10 mouse cellular contexts compared by ENCODE assay signal in genomic region chr11:75136666-75137398, GRCm38 (mm10). TPM values are rescaled to one million over a fixed set of nuclear protein-coding genes. Genes with fewer than 3 reads are reported as not detected.
DNase-seq lines count a peak whose midpoint lies in the region; ATAC-seq lines count a peak whose summit lies in the region.
"Had no signal": no experiment of that assay in that cellular context is flagged by ENCODE, and none has a peak within 500 bp of the region (broad histone marks: within the 10 kb centered on the region; RNA-seq: fewer than 3 reads in every experiment).

No protein-coding gene starts in this region.

- ATAC-seq in embryonic facial prominence, embryonic 14.5 days (ENCODE audit: low read depth), result no peak
- no peak for ATAC-seq in neural tube, embryonic 15.5 days (ENCODE audit: low FRiP score)
- ATAC-seq: Patski had no signal

- no peak overlapping the region for H3K9ac ChIP-seq in embryonic facial prominence, embryonic 14.5 days (ENCODE audit: low read depth, low read length)
- no peak overlapping the region for H3K9ac ChIP-seq in neural tube, embryonic 15.5 days (replicated peaks)
- H3K9ac ChIP-seq: limb, embryonic 15.5 days had no signal

- peaks cover 57% of the 10 kb centered on the region for H3K4me1 ChIP-seq in embryonic facial prominence, embryonic 14.5 days (ENCODE audit: control insufficient read depth, insufficient read depth, low read length)
- peaks cover 54% of the 10 kb centered on the region for H3K4me1 ChIP-seq in neural tube, embryonic 15.5 days

- no peaks in the 10 kb centered on the region for H3K27me3 ChIP-seq in embryonic facial prominence, embryonic 14.5 days (replicated peaks; ENCODE audit: control insufficient read depth, insufficient read depth, low read length)
- no peaks in the 10 kb centered on the region for H3K27me3 ChIP-seq in neural tube, embryonic 15.5 days (replicated peaks)
- H3K27me3 ChIP-seq: limb, embryonic 15.5 days; Patski had no signal

- WGBS in embryonic facial prominence, embryonic 14.5 days, result 35% methylated on average over 5 of the region's 5 CpGs
- 55% methylated on average over 5 of the region's 5 CpGs for WGBS in neural tube, embryonic 15.5 days

- H3K4me2 ChIP-seq in embryonic facial prominence, embryonic 14.5 days (ENCODE audit: low read depth, low read length), result no peak overlapping the region
- no peak overlapping the region for H3K4me2 ChIP-seq in neural tube, embryonic 15.5 days
- H3K4me2 ChIP-seq: limb, embryonic 15.5 days had no signal

- DNase-seq in heart, adult 18-20 months, result peak; percentile 44 to 71
- DNase-seq in heart, postnatal 36 days, result no peak
- peak; percentile 50 for DNase-seq in embryonic facial prominence, embryonic 14.5 days (ENCODE audit: low spot score)
- DNase-seq in kidney, postnatal 10 days, result peak; percentile 83
- DNase-seq in mesoderm, embryonic 11.5 days (ENCODE audit: low read depth, low spot score), result peak; percentile 53
- DNase-seq in left cerebral cortex, adult 18-20 months (ENCODE audit: low spot score in 2 of 2), result no peak
- DNase-seq in cerebellum, postnatal 4 days (ENCODE audit: low spot score in 2 of 2), result no peak

- intact Hi-C loops in heart, postnatal 36 days (cut with DNase I), result loop anchor here (2.0 kb wide), 1 partner anchor 20 kb away; no protein-coding TSS in a partner anchor

- no peaks in the 10 kb centered on the region for H3K9me3 ChIP-seq in embryonic facial prominence, embryonic 14.5 days (ENCODE audit: control insufficient read depth, low read length)
- H3K9me3 ChIP-seq in neural tube, embryonic 15.5 days (replicated peaks), result no peaks in the 10 kb centered on the region
- H3K9me3 ChIP-seq: limb, embryonic 15.5 days had no signal

- no peak overlapping the region for H3K4me3 ChIP-seq in embryonic facial prominence, embryonic 14.5 days (ENCODE audit: low read depth, low read length)
- no peak overlapping the region for H3K4me3 ChIP-seq in neural tube, embryonic 15.5 days (replicated peaks)
- H3K4me3 ChIP-seq: limb, embryonic 15.5 days had no signal

- no peaks in the 10 kb centered on the region for H3K36me3 ChIP-seq in embryonic facial prominence, embryonic 14.5 days (ENCODE audit: control insufficient read depth, insufficient read depth, low read length)
- peaks cover 4% of the 10 kb centered on the region; the same call in 1 of the 2 replicates for H3K36me3 ChIP-seq in neural tube, embryonic 15.5 days
- H3K36me3 ChIP-seq: limb, embryonic 15.5 days had no signal

- H3K27ac ChIP-seq in embryonic facial prominence, embryonic 14.5 days (replicated peaks; ENCODE audit: low read depth, low read length), result 0 out of 2 replicates have a peak overlapping the region, but pooled peaks have one; percentile 17
- H3K27ac ChIP-seq in neural tube, embryonic 15.5 days (replicated peaks), result no peak overlapping the region
- H3K27ac ChIP-seq: limb, embryonic 15.5 days had no signal

RNA-seq across cellular contexts. Expression of gene Hic1, which starts 32.5 kb away (rescaled TPM):
- total RNA-seq in heart, adult 18-20 months (2021), result 10 to 100 TPM in 1 of 2 experiments, 1 to 10 TPM in 1; 6.6 to 11.5 TPM
- total RNA-seq in heart, postnatal 36 days (2021), result 10 to 100 TPM; 14.8 to 22.8 TPM
- 13.1 and 17.8 TPM in 2 replicates for polyA plus RNA-seq in embryonic facial prominence, embryonic 14.5 days (2014; fragmentation: Nextera tagmentation; extraction: Ambion mirVana)
- 1 to 10 TPM; 3.8 to 5.0 TPM for total RNA-seq in left cerebral cortex, adult 18-20 months (2021)
- polyA plus RNA-seq in neural tube, embryonic 15.5 days (2015; fragmentation: Nextera tagmentation; extraction: Ambion mirVana), result 5.3 and 10.7 TPM in 2 replicates

RNA-seq across cellular contexts. Expression of gene Ovca2, which starts 41.8 kb away (rescaled TPM):
- 1 to 10 TPM; 5.5 to 7.0 TPM for total RNA-seq in heart, adult 18-20 months (2021)
- total RNA-seq in heart, postnatal 36 days (2021), result 1 to 10 TPM; 5.3 to 7.2 TPM
- polyA plus RNA-seq in embryonic facial prominence, embryonic 14.5 days (2014; fragmentation: Nextera tagmentation; extraction: Ambion mirVana), result 23.1 and 26.5 TPM in 2 replicates
- total RNA-seq in left cerebral cortex, adult 18-20 months (2021), result 10 to 100 TPM in 1 of 2 experiments, 1 to 10 TPM in 1; 9.2 to 12.0 TPM
- 12.6 and 15.4 TPM in 2 replicates for polyA plus RNA-seq in neural tube, embryonic 15.5 days (2015; fragmentation: Nextera tagmentation; extraction: Ambion mirVana)

RNA-seq across cellular contexts. Expression of gene Dph1, which starts 54.2 kb away (rescaled TPM):
- total RNA-seq in heart, adult 18-20 months (2021), result 1 to 10 TPM; 8.7 to 9.8 TPM
- 1 to 10 TPM; 9.0 to 9.7 TPM for total RNA-seq in heart, postnatal 36 days (2021)
- polyA plus RNA-seq in embryonic facial prominence, embryonic 14.5 days (2014; fragmentation: Nextera tagmentation; extraction: Ambion mirVana), result 22.5 and 23.8 TPM in 2 replicates
- 10 to 100 TPM; 28.5 to 32.1 TPM for total RNA-seq in left cerebral cortex, adult 18-20 months (2021)
- polyA plus RNA-seq in neural tube, embryonic 15.5 days (2015; fragmentation: Nextera tagmentation; extraction: Ambion mirVana), result 13.8 and 16.2 TPM in 2 replicates

RNA-seq across cellular contexts. Expression of gene Rtn4rl1, which starts 56.8 kb away (rescaled TPM):
- 1 to 10 TPM; 5.7 TPM for total RNA-seq in heart, adult 18-20 months (2021)
- 10 to 100 TPM in 1 of 2 experiments, 1 to 10 TPM in 1; 6.0 to 10.0 TPM for total RNA-seq in heart, postnatal 36 days (2021)
- polyA plus RNA-seq in embryonic facial prominence, embryonic 14.5 days (2014; fragmentation: Nextera tagmentation; extraction: Ambion mirVana), result 4.9 TPM in 2 replicates
- total RNA-seq in left cerebral cortex, adult 18-20 months (2021), result 10 to 100 TPM; 86.2 to 91.0 TPM
- 12.6 and 13.7 TPM in 2 replicates for polyA plus RNA-seq in neural tube, embryonic 15.5 days (2015; fragmentation: Nextera tagmentation; extraction: Ambion mirVana)

Comparison
In these comparisons a context has a peak if more than half of its experiments do, and no peak if none do; other contexts are left out.
1. DNase-seq: peak in heart, adult 18-20 months (2 of 2), embryonic facial prominence, embryonic 14.5 days (single experiment), kidney, postnatal 10 days (single experiment) and mesoderm, embryonic 11.5 days (single experiment); none in heart, postnatal 36 days (0 of 2), left cerebral cortex, adult 18-20 months (0 of 2) and cerebellum, postnatal 4 days (0 of 2).